Mouse (Mus musculus) right cerebral cortex, postnatal 36 days (tissue): Measurements from ENCODE around the gene Ets1.

ENCODE experiments used
- DNase-seq, 2 experiments: peaks; one replicate each; pipeline ENCODE4 v3.0.0; 2022; ENCODE audit warnings: low spot score in 2 of 2, mixed read lengths in 1 of 2

The Ets1 gene

GRCm38 (mm10) chr9:32712383-32712910 is 76.4 kb downstream of the Ets1 start:
- no peak for DNase-seq

GRCm38 (mm10) chr9:32713106-32713505 is 77.1 kb downstream of the Ets1 start:
- no peak for DNase-seq

GRCm38 (mm10) chr9:32713790-32714189 is 77.8 kb downstream of the Ets1 start:
- no peak for DNase-seq

- DNase-seq: no peak
Measured at GRCm38 (mm10) chr9:32714487-32714886, 78.5 kb downstream of the Ets1 start.

- no peak for DNase-seq
Measured at GRCm38 (mm10) chr9:32715806-32716466, 79.9 kb downstream of the Ets1 start.

- DNase-seq: no peak
Measured at GRCm38 (mm10) chr9:32717268-32717920, 81.4 kb downstream of the Ets1 start.

- no peak for DNase-seq
Measured at GRCm38 (mm10) chr9:32717931-32718820, 82.2 kb downstream of the Ets1 start.

GRCm38 (mm10) chr9:32718868-32719267 is 82.8 kb downstream of the Ets1 start:
- no peak for DNase-seq

- no peak for DNase-seq
Measured at GRCm38 (mm10) chr9:32719941-32720263, 83.9 kb downstream of the Ets1 start.

- no peak for DNase-seq
Measured at GRCm38 (mm10) chr9:32720264-32721031, 84.4 kb downstream of the Ets1 start.

- no peak for DNase-seq
Measured at GRCm38 (mm10) chr9:32721081-32721480, 85.1 kb downstream of the Ets1 start.

GRCm38 (mm10) chr9:32722205-32722604 is 86.2 kb downstream of the Ets1 start:
- no peak for DNase-seq

GRCm38 (mm10) chr9:32722969-32723368 is 86.9 kb downstream of the Ets1 start:
- no peak for DNase-seq

GRCm38 (mm10) chr9:32724131-32724825 is 88.3 kb downstream of the Ets1 start:
- DNase-seq: no peak

GRCm38 (mm10) chr9:32725902-32726301 is 89.9 kb downstream of the Ets1 start:
- no peak for DNase-seq

- no peak for DNase-seq
Measured at GRCm38 (mm10) chr9:32726595-32726994, 90.6 kb downstream of the Ets1 start.

- DNase-seq: no peak
Measured at GRCm38 (mm10) chr9:32727058-32727457, 91.0 kb downstream of the Ets1 start.

- no peak for DNase-seq
Measured at GRCm38 (mm10) chr9:32728306-32728705, 92.3 kb downstream of the Ets1 start.

GRCm38 (mm10) chr9:32728806-32729205 is 92.8 kb downstream of the Ets1 start:
- DNase-seq: no peak

- DNase-seq: no peak
Measured at GRCm38 (mm10) chr9:32729207-32729606, 93.2 kb downstream of the Ets1 start.
